Mouse (Mus musculus) forebrain, embryonic 15.5 days (tissue): ENCODE data around the gene Hist1h2bc. TPM values are rescaled to one million over a fixed set of nuclear protein-coding genes. Genes with fewer than 3 reads are reported as not detected.

Source experiments
- ATAC-seq: fragments of 200-750 bp; cut with Nextera tagmentation; replicated peaks from 2 replicates; pipeline ENCODE4 v1.8.0; 2017; ENCODE audit warnings: mild to moderate bottlenecking, moderate TSS enrichment, moderate library complexity
- H3K27ac ChIP-seq: fragments of 300-500 bp; sonication (generic); replicated peaks from 2 replicates; pipeline ENCODE4 v1.5.1; 2015; ENCODE audit warnings: mild to moderate bottlenecking, inconsistent platforms
- H3K27me3 ChIP-seq: fragments of 300-500 bp; sonication (generic); 2 replicates; pipeline ENCODE4 v1.6.1; 2015; ENCODE audit warnings: inconsistent platforms
- H3K36me3 ChIP-seq: fragments of 300-500 bp; sonication (generic); 2 replicates; pipeline ENCODE4 v1.6.1; 2015; ENCODE audit warnings: mild to moderate bottlenecking, inconsistent platforms
- H3K4me1 ChIP-seq: fragments of 300-500 bp; sonication (generic); 2 replicates; pipeline ENCODE4 v1.6.1; 2015; ENCODE audit warnings: inconsistent platforms
- H3K4me2 ChIP-seq: fragments of 300-500 bp; sonication (generic); replicated peaks from 2 replicates; pipeline ENCODE4 v1.6.1; 2015; ENCODE audit warnings: mild to moderate bottlenecking, inconsistent platforms
- H3K4me3 ChIP-seq: fragments of 300-500 bp; sonication (generic); 2 replicates; pipeline ENCODE4 v1.5.1; 2015; ENCODE audit warnings: mild to moderate bottlenecking, inconsistent platforms
- H3K9ac ChIP-seq: fragments of 300-500 bp; sonication (generic); replicated peaks from 2 replicates; pipeline ENCODE4 v1.6.1; 2015; ENCODE audit warnings: mild to moderate bottlenecking, inconsistent platforms
- H3K9me3 ChIP-seq: fragments of 300-500 bp; sonication (generic); 2 replicates; pipeline ENCODE4 v1.6.1; 2016; ENCODE audit warnings: inconsistent platforms
- WGBS: fragments of 180-500 bp; shearing (Covaris S2); methylation state at CpG from one replicate; pipeline ENCODE4 v1.1.7; 2015; ENCODE audit warnings: mixed read lengths; 5-methylcytosine and 5-hydroxymethylcytosine counted together
- polyA plus RNA-seq: library from polyadenylated mRNA; unstranded; fragments of >200 nt; fragmentation: Nextera tagmentation; extraction: Ambion mirVana; gene quantifications from 2 replicates; pipeline ENCODE4 v1.2.1, GENCODE M21; 2015

Gene Hist1h2bc
- polyA plus RNA-seq, 1 experiment from 2014 or later, result 33.7 TPM

DNA sequence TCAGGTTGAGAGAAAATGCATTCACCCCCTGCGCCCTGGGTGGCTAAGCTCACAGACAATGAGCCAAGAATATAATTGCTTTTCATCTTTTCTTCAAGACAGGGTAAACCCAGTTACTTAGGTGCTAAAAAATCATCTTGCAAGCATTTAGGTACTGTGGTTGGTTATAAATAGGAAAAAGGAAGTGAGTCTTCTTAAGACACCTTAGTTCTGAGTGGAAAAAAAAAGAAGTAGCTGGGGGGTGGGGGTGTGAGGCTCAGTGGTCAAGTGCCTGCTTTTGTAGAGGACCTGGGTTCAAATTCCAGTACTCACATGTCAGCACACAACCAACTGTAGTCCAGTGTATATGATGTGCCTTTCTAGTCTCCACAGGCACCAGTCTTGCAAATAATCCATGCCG, 5.0 kb downstream of the Hist1h2bc start:
- WGBS, result 97% methylated on average over 2 of the region's 2 CpGs
- Histone ChIP-seq H3K27me3 (no peaks in the 10 kb centered on the region), H3K27ac (no peak overlapping the region), H3K9ac (no peak overlapping the region), H3K4me3 (no peak overlapping the region), H3K4me1 (peaks cover 21% of the 10 kb centered on the region), H3K9me3 (no peaks in the 10 kb centered on the region), H3K4me2 (no peak overlapping the region), H3K36me3 (no peaks in the 10 kb centered on the region)
- ATAC-seq, result no peak

DNA sequence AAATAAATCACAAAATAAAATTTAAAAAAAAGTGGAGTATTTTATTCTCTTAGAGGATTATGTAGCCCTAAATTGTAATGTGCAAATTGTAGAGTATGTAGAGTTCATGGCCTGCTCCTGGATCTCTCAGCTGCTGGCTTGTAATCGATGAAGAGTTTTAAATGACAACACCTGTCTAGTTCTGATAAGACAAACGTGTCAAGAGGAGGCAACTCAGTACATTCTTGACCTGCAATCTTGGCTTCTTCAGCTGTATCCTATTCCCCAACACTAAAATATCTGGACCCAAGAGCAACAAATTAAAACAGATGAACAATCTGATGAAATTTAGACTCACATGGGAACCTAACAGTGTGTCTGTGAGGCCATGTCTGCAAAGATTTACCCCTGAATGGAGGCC, 5.5 kb downstream of the Hist1h2bc start:
- Histone ChIP-seq H3K27me3 (no peaks in the 10 kb centered on the region), H3K4me3 (no peak overlapping the region), H3K36me3 (no peaks in the 10 kb centered on the region), H3K4me1 (peaks cover 21% of the 10 kb centered on the region), H3K9me3 (no peaks in the 10 kb centered on the region), H3K9ac (no peak overlapping the region), H3K27ac (no peak overlapping the region), H3K4me2 (no peak overlapping the region)
- ATAC-seq, result no peak
- WGBS, result 84% methylated on average over 2 of the region's 2 CpGs

DNA sequence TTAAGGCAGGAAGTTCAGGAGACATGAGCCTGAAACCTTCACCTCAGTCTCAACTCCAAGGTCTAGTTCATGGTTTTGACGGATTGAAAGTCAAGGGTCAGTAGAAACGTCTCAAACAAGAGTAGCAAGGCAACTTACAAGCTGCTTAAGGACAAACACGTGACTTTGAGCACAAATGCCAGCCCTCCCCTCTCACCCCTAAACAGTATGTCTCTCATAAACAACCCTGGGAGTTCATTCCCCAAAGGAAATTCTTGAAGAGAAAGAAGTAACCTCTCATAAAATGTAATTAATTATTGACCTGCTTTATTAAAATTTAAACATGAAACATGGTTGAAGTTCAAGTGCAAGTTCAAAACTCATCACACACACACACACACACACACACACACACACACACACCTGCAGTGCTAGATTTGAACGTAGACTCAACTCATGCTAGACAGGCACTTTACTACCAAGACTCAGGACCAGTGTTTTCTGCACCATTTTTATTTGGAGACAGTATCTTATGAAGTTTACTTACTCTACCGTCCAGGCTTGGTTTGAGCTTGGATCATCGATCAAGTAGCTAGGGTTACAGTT, 9.9 kb downstream of the Hist1h2bc start:
- Histone ChIP-seq H3K27me3 (no peaks in the 10 kb centered on the region), H3K4me2 (no peak overlapping the region), H3K9ac (no peak overlapping the region), H3K4me3 (no peak overlapping the region), H3K4me1 (peaks cover 14% of the 10 kb centered on the region), H3K27ac (no peak overlapping the region), H3K9me3 (no peaks in the 10 kb centered on the region), H3K36me3 (no peaks in the 10 kb centered on the region)
- ATAC-seq, result no peak
- 87% methylated on average over 6 of the region's 6 CpGs for WGBS

- H3K4me2 ChIP-seq, result no peak overlapping the region
- 96% methylated on average over 9 of the region's 9 CpGs for WGBS
- no peak overlapping the region for H3K9ac ChIP-seq
- no peak overlapping the region for H3K4me3 ChIP-seq
- no peaks in the 10 kb centered on the region for H3K27me3 ChIP-seq
- H3K27ac ChIP-seq, result no peak overlapping the region
- H3K4me1 ChIP-seq, result peaks cover 17% of the 10 kb centered on the region
- H3K9me3 ChIP-seq, result no peaks in the 10 kb centered on the region
- H3K36me3 ChIP-seq, result no peaks in the 10 kb centered on the region
- ATAC-seq, result no peak
Observed at GRCm38 (mm10) chr13:23694956-23695355, 11.0 kb downstream of the Hist1h2bc start.

GRCm38 (mm10) chr13:23695514-23695913, 11.5 kb downstream of the Hist1h2bc start, which contains the start of gene Hist1h1t:
Gene Hist1h1t (plus strand): TSS chr13:23695814.
- H3K27ac ChIP-seq, result no peak within 1 kb of the TSS
- 58% methylated on average over 13 of the region's 13 CpGs for WGBS
- ATAC-seq, result no peak

DNA sequence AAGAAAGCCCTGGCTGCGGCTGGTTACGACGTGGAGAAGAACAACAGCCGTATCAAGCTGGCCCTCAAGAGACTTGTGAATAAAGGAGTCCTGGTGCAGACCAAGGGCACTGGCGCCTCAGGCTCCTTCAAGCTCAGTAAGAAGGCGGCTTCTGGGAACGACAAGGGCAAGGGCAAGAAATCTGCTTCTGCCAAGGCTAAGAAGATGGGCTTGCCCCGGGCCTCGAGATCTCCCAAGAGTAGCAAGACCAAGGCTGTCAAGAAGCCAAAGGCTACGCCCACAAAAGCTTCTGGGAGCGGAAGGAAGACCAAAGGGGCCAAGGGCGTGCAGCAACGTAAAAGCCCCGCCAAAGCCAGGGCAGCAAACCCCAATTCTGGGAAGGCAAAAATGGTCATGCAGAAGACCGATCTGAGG, 12.1 kb downstream of the Hist1h2bc start:
- WGBS, result 69% methylated on average over 15 of the region's 15 CpGs
- ATAC-seq, result no peak
- Histone ChIP-seq H3K36me3 (no peaks in the 10 kb centered on the region), H3K4me3 (no peak overlapping the region), H3K4me1 (peaks cover 17% of the 10 kb centered on the region), H3K9ac (no peak overlapping the region), H3K27ac (no peak overlapping the region), H3K27me3 (no peaks in the 10 kb centered on the region), H3K9me3 (no peaks in the 10 kb centered on the region), H3K4me2 (no peak overlapping the region)

More at GRCm38 (mm10) chr13:23695514-23695913, 11.5 kb downstream of the Hist1h2bc start, which contains the start of gene Hist1h1t:
- Histone ChIP-seq H3K4me3 (no peak within 1 kb of the TSS), H3K4me1 (peaks cover 17% of the 10 kb centered on the region), H3K9ac (no peak within 1 kb of the TSS), H3K9me3 (no peaks in the 10 kb centered on the region), H3K36me3 (no peaks in the 10 kb centered on the region), H3K27me3 (no peaks in the 10 kb centered on the region), H3K4me2 (no peak within 1 kb of the TSS)

GRCm38 (mm10) chr13:23697491-23698299, 13.7 kb downstream of the Hist1h2bc start:
- under 1% methylated on average over 31 of the region's 32 CpGs for WGBS
- peak; percentile 54 for ATAC-seq
- peak overlapping the region; percentile 52 for H3K4me3 ChIP-seq

DNA sequence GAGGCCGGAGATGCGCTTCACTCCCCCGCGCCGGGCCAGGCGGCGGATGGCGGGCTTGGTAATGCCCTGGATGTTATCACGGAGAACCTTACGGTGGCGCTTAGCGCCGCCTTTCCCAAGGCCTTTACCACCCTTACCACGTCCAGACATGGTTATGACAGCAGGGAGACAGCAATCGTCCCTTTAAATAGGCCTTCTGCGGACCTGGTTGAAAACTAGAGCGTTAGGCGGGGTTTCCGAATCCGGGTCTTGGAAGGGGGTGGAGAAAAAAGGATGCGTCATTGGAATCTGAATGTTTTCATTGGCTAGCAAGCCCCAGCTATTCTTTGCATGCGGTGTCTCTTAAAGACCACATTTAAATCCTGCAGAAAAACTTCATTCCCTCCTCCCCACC, 14.3 kb downstream of the Hist1h2bc start, which contains the start of gene Hist1h4c:
Hist1h4c (minus strand) TSS at position 155 of the 394 bp plus-strand sequence.
- Histone ChIP-seq H3K36me3 (no peaks in the 10 kb centered on the region), H3K9me3 (no peaks in the 10 kb centered on the region), H3K4me3 (peak within 1 kb of the TSS; percentile 52), H3K27ac (peak within 1 kb of the TSS; percentile 93), H3K4me2 (peak within 1 kb of the TSS; percentile 84), H3K27me3 (no peaks in the 10 kb centered on the region), H3K9ac (peak within 1 kb of the TSS; percentile 62), H3K4me1 (peaks cover 17% of the 10 kb centered on the region)
- under 1% methylated on average over 22 of the region's 22 CpGs for WGBS
- peak; percentile 97 for ATAC-seq

More at GRCm38 (mm10) chr13:23697491-23698299, 13.7 kb downstream of the Hist1h2bc start:
- Histone ChIP-seq H3K4me1 (peaks cover 17% of the 10 kb centered on the region), H3K9ac (peak overlapping the region; percentile 62), H3K9me3 (no peaks in the 10 kb centered on the region), H3K27me3 (no peaks in the 10 kb centered on the region), H3K36me3 (no peaks in the 10 kb centered on the region), H3K4me2 (peak overlapping the region; percentile 84), H3K27ac (peak overlapping the region; percentile 93)

- no peak overlapping the region for H3K9ac ChIP-seq
- H3K4me1 ChIP-seq, result peaks cover 17% of the 10 kb centered on the region
- no peaks in the 10 kb centered on the region for H3K36me3 ChIP-seq
- peak overlapping the region; percentile 93 for H3K27ac ChIP-seq
- H3K4me3 ChIP-seq, result peak overlapping the region; percentile 52; the same call in 1 of the 2 replicates
- no peaks in the 10 kb centered on the region for H3K27me3 ChIP-seq
- H3K4me2 ChIP-seq, result peak overlapping the region; percentile 84
- no peak for ATAC-seq
- WGBS, result 42% methylated on average over 6 of the region's 6 CpGs
- no peaks in the 10 kb centered on the region for H3K9me3 ChIP-seq
Observed at GRCm38 (mm10) chr13:23698996-23699395, 15.0 kb downstream of the Hist1h2bc start.

GRCm38 (mm10) chr13:23699767-23700166, 15.8 kb downstream of the Hist1h2bc start:
- H3K27me3 ChIP-seq, result no peaks in the 10 kb centered on the region
- WGBS, result 66% methylated on average over 3 of the region's 3 CpGs

GRCm38 (mm10) chr13:23700786-23701520, 17.0 kb downstream of the Hist1h2bc start:
- Histone ChIP-seq H3K9ac (no peak overlapping the region), H3K4me1 (peaks cover 17% of the 10 kb centered on the region), H3K27me3 (no peaks in the 10 kb centered on the region), H3K27ac (no peak overlapping the region), H3K9me3 (no peaks in the 10 kb centered on the region), H3K4me3 (no peak overlapping the region), H3K4me2 (no peak overlapping the region), H3K36me3 (no peaks in the 10 kb centered on the region)
- ATAC-seq, result peak; percentile 39; the same call in 1 of the 2 replicates
- 32% methylated on average over 8 of the region's 8 CpGs for WGBS

More at GRCm38 (mm10) chr13:23699767-23700166, 15.8 kb downstream of the Hist1h2bc start:
- Histone ChIP-seq H3K4me2 (no peak overlapping the region), H3K4me1 (peaks cover 17% of the 10 kb centered on the region), H3K27ac (no peak overlapping the region), H3K4me3 (no peak overlapping the region), H3K36me3 (no peaks in the 10 kb centered on the region), H3K9ac (no peak overlapping the region), H3K9me3 (no peaks in the 10 kb centered on the region)
- no peak for ATAC-seq

DNA sequence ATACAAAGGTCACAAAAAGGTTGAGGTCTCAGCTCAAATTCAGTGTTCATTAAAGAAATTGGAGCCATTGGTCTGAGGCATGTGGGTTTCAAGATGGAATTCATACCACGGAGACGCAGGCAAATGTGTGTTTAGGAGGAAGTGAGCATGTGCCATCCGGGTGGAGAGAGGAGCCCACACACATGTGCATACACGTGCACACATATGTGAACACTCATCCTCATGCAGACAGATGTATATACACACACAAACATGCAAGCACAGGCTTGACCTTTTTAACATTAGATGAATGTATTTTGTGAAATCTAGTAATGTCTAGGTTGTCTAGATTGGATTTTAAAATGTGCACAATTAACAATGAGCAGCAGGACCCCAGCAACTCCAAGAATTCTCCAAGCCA, 18.2 kb downstream of the Hist1h2bc start:
- 85% methylated on average over 4 of the region's 4 CpGs for WGBS
- H3K4me3 ChIP-seq, result no peak overlapping the region

More for the DNA sequence above, 18.2 kb downstream of the Hist1h2bc start:
- no peak for ATAC-seq
- Histone ChIP-seq H3K4me1 (peaks cover 14% of the 10 kb centered on the region), H3K27me3 (no peaks in the 10 kb centered on the region), H3K9me3 (no peaks in the 10 kb centered on the region), H3K27ac (no peak overlapping the region), H3K4me2 (no peak overlapping the region), H3K36me3 (no peaks in the 10 kb centered on the region), H3K9ac (no peak overlapping the region)
